Mouse (Mus musculus) midbrain, embryonic 16.5 days (tissue): ENCODE results near the gene Mocs2. TPM values are rescaled to one million over a fixed set of nuclear protein-coding genes. Genes with fewer than 3 reads are reported as not detected.

ENCODE experiments used
- ATAC-seq: fragments of 200-750 bp; cut with Nextera tagmentation; 2 replicates; pipeline ENCODE4 v1.8.0; 2017; ENCODE audit warnings: moderate TSS enrichment
- H3K27ac ChIP-seq: fragments of 300-500 bp; sonication (generic); 2 replicates; pipeline ENCODE4 v1.5.1; 2014; ENCODE audit warnings: mild to moderate bottlenecking, low read length, mixed read lengths
- H3K27me3 ChIP-seq: fragments of 300-500 bp; sonication (generic); 2 replicates; pipeline ENCODE4 v1.6.1; 2014; ENCODE audit warnings: low read depth, low read length, mixed read lengths; ENCODE audit not compliant: control insufficient read depth, insufficient read depth
- H3K36me3 ChIP-seq: fragments of 300-500 bp; sonication (generic); 2 replicates; pipeline ENCODE4 v1.6.1; 2014; ENCODE audit warnings: mild to moderate bottlenecking, low read length, moderate library complexity, mixed read lengths; ENCODE audit not compliant: control insufficient read depth, insufficient read depth
- H3K4me1 ChIP-seq: fragments of 300-500 bp; sonication (generic); 2 replicates; pipeline ENCODE4 v1.6.1; 2014; ENCODE audit warnings: mild to moderate bottlenecking, low read length, mixed read lengths; ENCODE audit not compliant: control insufficient read depth, insufficient read depth
- H3K4me2 ChIP-seq: fragments of 300-500 bp; sonication (generic); 2 replicates; pipeline ENCODE4 v1.6.1; 2014; ENCODE audit warnings: mild to moderate bottlenecking, low read length, mixed read lengths
- H3K4me3 ChIP-seq: fragments of 300-500 bp; sonication (generic); 2 replicates; pipeline ENCODE4 v1.5.1; 2014; ENCODE audit warnings: low read depth, mild to moderate bottlenecking, low read length, moderate library complexity, mixed read lengths
- H3K9ac ChIP-seq: fragments of 300-500 bp; sonication (generic); 2 replicates; pipeline ENCODE4 v1.6.1; 2014; ENCODE audit warnings: low read depth, low read length, mixed read lengths
- H3K9me3 ChIP-seq: fragments of 300-500 bp; sonication (generic); replicated peaks from 2 replicates; pipeline ENCODE4 v1.6.1; 2014; ENCODE audit warnings: mild to moderate bottlenecking, low read length, mixed read lengths; ENCODE audit not compliant: control insufficient read depth, poor library complexity, severe bottlenecking
- WGBS: fragments of 180-500 bp; shearing (Covaris S2); extraction: QIAGEN DNeasy Blood & Tissue Kit; methylation state at CpG from one replicate; pipeline ENCODE4 v1.1.7; 2014; 5-methylcytosine and 5-hydroxymethylcytosine counted together
- polyA plus RNA-seq: library from polyadenylated mRNA; unstranded; fragments of >200 nt; fragmentation: Nextera tagmentation; extraction: Ambion mirVana; gene quantifications from 2 replicates; pipeline ENCODE4 v1.2.1, GENCODE M21; 2015

Mocs2 gene
- polyA plus RNA-seq, 1 experiment from 2014 or later: 127 TPM

GRCm38 (mm10) chr13:114845804-114846203 lies 27.8 kb downstream of the Mocs2 start:
- Histone ChIP-seq H3K27ac (no peak overlapping the region), H3K4me1 (no peaks in the 10 kb centered on the region), H3K9me3 (no peaks in the 10 kb centered on the region), H3K27me3 (no peaks in the 10 kb centered on the region), H3K36me3 (no peaks in the 10 kb centered on the region), H3K9ac (no peak overlapping the region), H3K4me2 (no peak overlapping the region), H3K4me3 (no peak overlapping the region)
- ATAC-seq: no peak
- 83% methylated on average over 6 of the region's 6 CpGs for WGBS

GRCm38 (mm10) chr13:114848945-114849344 lies 30.9 kb downstream of the Mocs2 start:
- no peak overlapping the region for H3K4me2 ChIP-seq
- H3K4me1 ChIP-seq: no peaks in the 10 kb centered on the region
- no peak overlapping the region for H3K4me3 ChIP-seq
- no peaks in the 10 kb centered on the region for H3K9me3 ChIP-seq
- ATAC-seq: no peak
- H3K9ac ChIP-seq: no peak overlapping the region
- H3K27me3 ChIP-seq: no peaks in the 10 kb centered on the region
- WGBS: 62% methylated on average over 3 of the region's 3 CpGs
- no peak overlapping the region for H3K27ac ChIP-seq
- H3K36me3 ChIP-seq: no peaks in the 10 kb centered on the region

- Histone ChIP-seq H3K27ac (no peak overlapping the region), H3K36me3 (no peaks in the 10 kb centered on the region), H3K27me3 (no peaks in the 10 kb centered on the region), H3K4me2 (no peak overlapping the region), H3K4me3 (no peak overlapping the region), H3K9ac (no peak overlapping the region), H3K9me3 (no peaks in the 10 kb centered on the region), H3K4me1 (0 out of 2 replicates have a peak, but pooled peaks cover 3% of the 10 kb centered on the region)
- ATAC-seq: no peak
- WGBS: 88% methylated on average over 6 of the region's 6 CpGs
Measured at GRCm38 (mm10) chr13:114852264-114853111, 34.5 kb downstream of the Mocs2 start.

GRCm38 (mm10) chr13:114853152-114853551 lies 35.1 kb downstream of the Mocs2 start:
- H3K27me3 ChIP-seq: no peaks in the 10 kb centered on the region
- H3K36me3 ChIP-seq: no peaks in the 10 kb centered on the region
- no peak overlapping the region for H3K27ac ChIP-seq
- H3K9ac ChIP-seq: no peak overlapping the region
- no peak overlapping the region for H3K4me2 ChIP-seq
- no peak for ATAC-seq
- H3K4me1 ChIP-seq: 0 out of 2 replicates have a peak, but pooled peaks cover 3% of the 10 kb centered on the region
- no peak overlapping the region for H3K4me3 ChIP-seq
- no peaks in the 10 kb centered on the region for H3K9me3 ChIP-seq
- 91% methylated on average over 2 of the region's 2 CpGs for WGBS

GRCm38 (mm10) chr13:114854023-114854422 lies 36.0 kb downstream of the Mocs2 start:
- H3K9ac ChIP-seq: no peak overlapping the region
- no peaks in the 10 kb centered on the region for H3K36me3 ChIP-seq
- no peak for ATAC-seq
- H3K27me3 ChIP-seq: no peaks in the 10 kb centered on the region
- 93% methylated on average over 6 of the region's 6 CpGs for WGBS
- H3K27ac ChIP-seq: no peak overlapping the region
- H3K4me3 ChIP-seq: no peak overlapping the region
- H3K4me2 ChIP-seq: no peak overlapping the region
- no peaks in the 10 kb centered on the region for H3K9me3 ChIP-seq
- H3K4me1 ChIP-seq: 0 out of 2 replicates have a peak, but pooled peaks cover 3% of the 10 kb centered on the region

- Histone ChIP-seq H3K4me2 (no peak overlapping the region), H3K4me3 (no peak overlapping the region), H3K27me3 (no peaks in the 10 kb centered on the region), H3K4me1 (0 out of 2 replicates have a peak, but pooled peaks cover 3% of the 10 kb centered on the region), H3K9ac (no peak overlapping the region), H3K9me3 (no peaks in the 10 kb centered on the region), H3K36me3 (no peaks in the 10 kb centered on the region), H3K27ac (no peak overlapping the region)
- WGBS: 95% methylated on average over 3 of the region's 3 CpGs
- no peak for ATAC-seq
Measured at GRCm38 (mm10) chr13:114854428-114854827, 36.4 kb downstream of the Mocs2 start.

- H3K36me3 ChIP-seq: no peaks in the 10 kb centered on the region
- WGBS: 14% methylated on average over 15 of the region's 15 CpGs
- H3K9me3 ChIP-seq: no peaks in the 10 kb centered on the region
- peak overlapping the region; percentile 40 for H3K4me2 ChIP-seq
- H3K4me1 ChIP-seq: 0 out of 2 replicates have a peak, but pooled peaks cover 3% of the 10 kb centered on the region
- no peaks in the 10 kb centered on the region for H3K27me3 ChIP-seq
- ATAC-seq: 0 out of 2 replicates have a peak, but pooled peaks have one; percentile 51
- H3K9ac ChIP-seq: no peak overlapping the region
- H3K27ac ChIP-seq: no peak overlapping the region
- peak overlapping the region; percentile 13; the same call in 1 of the 2 replicates for H3K4me3 ChIP-seq
Measured at GRCm38 (mm10) chr13:114855573-114856268, 37.7 kb downstream of the Mocs2 start.

GRCm38 (mm10) chr13:114856269-114856627 lies 38.2 kb downstream of the Mocs2 start:
- no peak overlapping the region for H3K27ac ChIP-seq
- WGBS: 24% methylated on average over 7 of the region's 7 CpGs
- H3K9ac ChIP-seq: no peak overlapping the region
- 0 out of 2 replicates have a peak, but pooled peaks cover 3% of the 10 kb centered on the region for H3K4me1 ChIP-seq
- H3K4me3 ChIP-seq: no peak overlapping the region
- H3K27me3 ChIP-seq: no peaks in the 10 kb centered on the region
- H3K9me3 ChIP-seq: no peaks in the 10 kb centered on the region
- no peaks in the 10 kb centered on the region for H3K36me3 ChIP-seq
- peak overlapping the region; percentile 40 for H3K4me2 ChIP-seq
- ATAC-seq: no peak

- WGBS: 92% methylated on average over 4 of the region's 4 CpGs
- no peak for ATAC-seq
- H3K4me1 ChIP-seq: 0 out of 2 replicates have a peak, but pooled peaks cover 3% of the 10 kb centered on the region
- H3K4me2 ChIP-seq: no peak overlapping the region
- no peaks in the 10 kb centered on the region for H3K36me3 ChIP-seq
- H3K9ac ChIP-seq: no peak overlapping the region
- no peaks in the 10 kb centered on the region for H3K27me3 ChIP-seq
- no peak overlapping the region for H3K27ac ChIP-seq
- H3K4me3 ChIP-seq: no peak overlapping the region
- H3K9me3 ChIP-seq: no peaks in the 10 kb centered on the region
Measured at GRCm38 (mm10) chr13:114857525-114857924, 39.5 kb downstream of the Mocs2 start.
